Mouse (Mus musculus) megakaryocyte, embryonic 14.5 days (primary cell): ENCODE data around the gene Cyb5rl.

Source experiments
- FLI1 ChIP-seq: IDR thresholded peaks from 2 replicates; pipeline ENCODE4 v1.6.1; 2012; ENCODE audit warnings: low read length, inconsistent platforms, mixed read lengths
- GATA1 ChIP-seq: IDR thresholded peaks from 3 replicates; pipeline ENCODE4 v1.6.1; 2012; ENCODE audit warnings: mixed read lengths, low read length, inconsistent platforms, borderline replicate concordance

- TF ChIP-seq GATA1 (no peak), FLI1 (no peak)
These were observed 30.1 kb downstream of the Cyb5rl start, which contains the start of gene Cdcp2 for GRCm38 (mm10) chr4:107096841-107097373.
